Mouse (Mus musculus): Measurements from ENCODE around the gene 1700020N01Rik. TPM values are rescaled to one million over a fixed set of nuclear protein-coding genes. Genes with fewer than 3 reads are reported as not detected.
A peak's percentile ranks its signal among the peaks of the same experiment; 100 is the strongest.

Gene 1700020N01Rik
- polyA plus RNA-seq, 1 experiment from 2014 or later = not detected

- DNase-seq (ENCODE audit: low read depth, low spot score) = no peak
- POLR2A ChIA-PET = interaction anchor here (0.6 kb wide), 1 partner anchor 17 kb away, joined by 3 read pairs; no protein-coding TSS in a partner anchor
- TF ChIP-seq CTCF (IDR thresholded peaks at IDR 0.05) = no peak
- no peak for ATAC-seq
- in situ Hi-C loops (cut with MboI; ENCODE audit: low pct_unique_long_range_greater_than_20kb) = no loop called here
- H3K27me3 ChIP-seq = peaks cover 7% of the 10 kb centered on the region
- CTCF ChIA-PET = no interaction called here
Observed at GRCm38 (mm10) chr10:21563446-21563845, 29.5 kb upstream of the 1700020N01Rik start.

DNA sequence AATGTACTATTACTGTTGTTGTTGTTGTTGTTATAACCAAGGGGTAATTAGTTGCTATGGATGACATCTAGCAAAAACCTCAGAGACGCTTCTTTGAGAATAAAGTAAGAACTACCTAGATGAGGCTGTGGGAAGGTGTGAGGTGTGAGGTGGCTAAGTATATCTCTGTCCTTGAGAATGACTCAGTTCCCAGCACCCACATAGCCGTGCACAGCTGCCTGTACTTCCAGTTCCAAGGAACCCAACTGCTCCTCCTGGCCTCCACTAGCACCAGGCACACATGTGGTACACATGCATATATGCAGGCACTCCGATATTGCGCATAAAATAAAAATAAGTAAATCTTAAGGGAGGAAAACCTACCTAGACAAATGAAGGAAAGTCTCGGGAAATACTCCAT, 28.8 kb upstream of the 1700020N01Rik start:
- CTCF ChIA-PET = no interaction called here
- ATAC-seq (no peak), DNase-seq (ENCODE audit: low read depth, low spot score) (no peak)
- H3K27me3 ChIP-seq = peaks cover 7% of the 10 kb centered on the region
- TF ChIP-seq CTCF (IDR thresholded peaks at IDR 0.05) = no peak
- in situ Hi-C loops (cut with MboI; ENCODE audit: low pct_unique_long_range_greater_than_20kb) = no loop called here
- POLR2A ChIA-PET = no interaction called here

DNA sequence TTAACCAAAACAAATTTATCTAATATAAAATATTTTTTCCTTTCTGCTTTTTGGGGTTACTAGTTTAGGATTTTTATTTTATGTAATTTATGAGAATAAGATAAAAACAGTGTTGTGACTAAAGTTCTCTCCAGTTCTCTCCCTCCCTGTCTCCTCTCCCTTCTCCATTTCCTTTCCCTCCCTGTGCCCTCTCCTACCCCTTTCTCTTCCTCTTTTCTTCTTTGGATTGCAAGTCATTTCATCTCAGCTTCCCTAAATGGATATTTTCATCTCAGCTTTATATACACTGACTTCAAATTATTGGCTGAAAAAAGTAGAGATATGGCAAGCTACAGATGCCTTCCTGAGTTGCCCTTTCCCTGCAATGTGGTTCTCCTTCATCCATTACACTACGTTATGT, 26.9 kb upstream of the 1700020N01Rik start:
- ChIA-PET POLR2A (no interaction called here), CTCF (no interaction called here)
- DNase-seq (ENCODE audit: low read depth, low spot score) (no peak), ATAC-seq (no peak)
- no peak for TF ChIP-seq CTCF (IDR thresholded peaks at IDR 0.05)
- H3K27me3 ChIP-seq = peaks cover 4% of the 10 kb centered on the region
- in situ Hi-C loops (cut with MboI; ENCODE audit: low pct_unique_long_range_greater_than_20kb) = no loop called here

DNA sequence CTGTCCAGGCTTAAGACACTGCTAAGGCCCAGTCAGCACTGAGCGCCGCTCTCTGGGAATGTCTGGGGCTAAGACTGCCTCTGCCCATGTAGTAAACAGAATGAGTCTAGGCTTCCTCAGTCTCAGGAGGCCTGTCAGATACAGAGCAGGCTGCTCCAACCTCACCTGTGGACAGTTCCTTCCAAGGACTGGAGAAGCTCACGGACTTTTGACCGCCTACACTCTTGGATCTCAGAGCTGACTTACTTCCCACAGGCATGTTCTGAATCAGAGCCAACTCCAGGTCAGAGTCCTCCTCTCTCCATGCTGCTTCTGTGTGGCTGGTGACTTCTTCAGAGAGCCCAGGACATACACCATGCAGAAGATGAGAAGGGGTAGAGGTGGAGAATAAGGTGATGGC, 21.3 kb upstream of the 1700020N01Rik start:
- DNase-seq (ENCODE audit: low read depth, low spot score) = no peak
- ChIA-PET POLR2A (no interaction called here), CTCF (no interaction called here)
- peaks cover 4% of the 10 kb centered on the region for H3K27me3 ChIP-seq
- in situ Hi-C loops (cut with MboI; ENCODE audit: low pct_unique_long_range_greater_than_20kb) = no loop called here
- ATAC-seq = no peak
- TF ChIP-seq CTCF (IDR thresholded peaks at IDR 0.05) = no peak

GRCm38 (mm10) chr10:21573713-21574112, 19.2 kb upstream of the 1700020N01Rik start:
- CTCF ChIA-PET = no interaction called here
- in situ Hi-C loops (cut with MboI; ENCODE audit: low pct_unique_long_range_greater_than_20kb) = no loop called here
- no peaks in the 10 kb centered on the region for H3K27me3 ChIP-seq
- POLR2A ChIA-PET = interaction anchor here (0.6 kb wide), 1 partner anchor 783 kb away, joined by 3 read pairs; no protein-coding TSS in a partner anchor
- ATAC-seq (peak; percentile 62), DNase-seq (ENCODE audit: low read depth, low spot score) (peak; percentile 19)
- TF ChIP-seq CTCF (IDR thresholded peaks at IDR 0.05) = no peak

- ChIA-PET POLR2A (no interaction called here), CTCF (interaction anchor here (1.5 kb wide), 1 partner anchor 22 kb away, joined by 3 read pairs; no protein-coding TSS in a partner anchor)
- peak; percentile 62 for ATAC-seq
- no peaks in the 10 kb centered on the region for H3K27me3 ChIP-seq
- TF ChIP-seq CTCF (IDR thresholded peaks at IDR 0.05) = no peak
- peak; percentile 47 for DNase-seq (ENCODE audit: low read depth, low spot score)
- in situ Hi-C loops (cut with MboI; ENCODE audit: low pct_unique_long_range_greater_than_20kb) = no loop called here
Observed at GRCm38 (mm10) chr10:21575806-21576378, 17.1 kb upstream of the 1700020N01Rik start.

DNA sequence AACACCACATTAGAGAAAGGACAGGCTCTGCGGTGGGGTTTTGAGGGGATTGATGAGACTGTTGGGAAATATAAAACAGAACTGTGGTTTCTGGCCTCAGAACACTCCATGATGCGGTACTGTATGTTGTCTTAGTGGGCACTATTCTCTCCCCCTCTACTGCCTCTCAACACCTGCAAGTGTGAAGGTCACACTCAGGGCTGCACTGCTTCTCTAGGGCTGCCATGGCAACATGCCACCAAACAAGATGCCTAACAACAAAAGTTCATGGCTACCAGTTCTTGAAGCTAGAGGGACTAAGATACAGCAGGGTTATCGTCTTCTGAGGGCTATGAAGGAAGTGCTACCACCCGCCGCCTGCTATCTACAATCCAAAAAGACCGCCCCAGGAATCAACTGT, 15.1 kb upstream of the 1700020N01Rik start:
- ChIA-PET POLR2A (no interaction called here), CTCF (no interaction called here)
- no peak for TF ChIP-seq CTCF (IDR thresholded peaks at IDR 0.05)
- ATAC-seq (no peak), DNase-seq (ENCODE audit: low read depth, low spot score) (no peak)
- in situ Hi-C loops (cut with MboI; ENCODE audit: low pct_unique_long_range_greater_than_20kb) = no loop called here
- no peaks in the 10 kb centered on the region for H3K27me3 ChIP-seq

DNA sequence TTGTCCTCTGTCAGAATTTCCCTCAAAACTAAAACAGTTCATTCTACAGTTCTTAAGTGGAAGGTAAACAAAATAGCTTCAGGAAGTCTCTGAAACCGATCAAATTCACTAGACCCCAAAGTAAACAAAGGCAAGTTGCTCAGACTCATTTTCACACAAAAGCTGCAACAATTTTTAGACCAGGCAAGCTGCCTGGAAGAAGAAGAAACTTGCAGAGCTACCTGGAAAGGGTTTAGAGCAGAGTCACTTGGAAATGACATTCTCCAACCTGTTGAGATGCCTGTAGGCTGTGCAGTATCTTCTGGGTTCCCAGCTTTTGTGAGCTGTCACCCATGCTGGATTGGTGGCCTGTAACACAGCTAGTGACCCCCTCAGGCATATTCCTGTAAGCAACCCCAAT, 11.4 kb upstream of the 1700020N01Rik start:
- H3K27me3 ChIP-seq = peaks cover 7% of the 10 kb centered on the region
- ChIA-PET POLR2A (no interaction called here), CTCF (interaction anchor here (0.9 kb wide), 1 partner anchor 40 kb away, joined by 3 read pairs; no protein-coding TSS in a partner anchor)
- DNase-seq (ENCODE audit: low read depth, low spot score) (no peak), ATAC-seq (no peak)
- TF ChIP-seq CTCF (IDR thresholded peaks at IDR 0.05) = no peak
- in situ Hi-C loops (cut with MboI; ENCODE audit: low pct_unique_long_range_greater_than_20kb) = no loop called here

- no peak for DNase-seq (ENCODE audit: low read depth, low spot score)
- TF ChIP-seq CTCF (IDR thresholded peaks at IDR 0.05) = no peak
- ChIA-PET POLR2A (no interaction called here), CTCF (no interaction called here)
- H3K27me3 ChIP-seq = peaks cover 17% of the 10 kb centered on the region
- ATAC-seq = no peak
- in situ Hi-C loops (cut with MboI; ENCODE audit: low pct_unique_long_range_greater_than_20kb) = no loop called here
Observed at GRCm38 (mm10) chr10:21587041-21587440, 5.9 kb upstream of the 1700020N01Rik start.

DNA sequence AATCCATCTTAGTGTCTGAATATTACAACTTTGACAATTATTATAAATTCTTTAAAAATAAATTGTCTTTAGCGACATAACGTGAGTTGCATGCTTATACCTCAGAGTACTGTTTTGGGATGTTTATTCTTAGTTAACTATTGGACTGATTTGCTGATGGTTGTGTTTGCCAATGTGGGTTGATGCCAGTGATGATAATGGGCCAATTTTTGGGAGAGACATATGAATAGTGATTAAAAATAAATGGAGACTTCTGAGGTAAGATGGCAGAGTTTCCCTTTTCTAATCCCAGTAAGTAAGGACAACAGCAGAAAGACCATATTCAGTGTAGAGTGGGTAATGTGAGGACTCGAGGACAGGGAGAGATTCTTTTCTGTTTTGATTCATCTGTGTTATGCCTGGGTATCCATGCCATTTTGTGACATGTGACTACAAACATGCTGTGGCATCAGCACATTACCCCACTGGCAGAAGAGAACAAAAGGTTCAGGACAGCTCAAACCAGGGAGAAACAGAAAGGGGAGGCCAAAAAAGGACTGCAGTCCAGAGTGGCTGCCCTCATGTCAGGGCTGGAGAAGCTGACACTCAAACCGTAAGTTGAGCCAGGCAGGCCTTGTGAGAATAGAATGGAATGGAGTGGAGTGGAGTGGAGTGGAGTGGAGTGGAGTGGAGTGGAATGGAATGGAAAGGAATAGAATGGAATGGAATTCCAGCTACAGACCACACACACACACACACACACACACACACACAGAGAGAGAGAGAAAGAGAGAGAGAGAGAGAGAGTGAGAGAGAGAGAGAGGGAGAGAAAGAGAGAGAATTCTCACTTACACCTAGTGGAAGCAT, 4.7 kb upstream of the 1700020N01Rik start:
- peaks cover 17% of the 10 kb centered on the region for H3K27me3 ChIP-seq
- CTCF ChIA-PET = interaction anchor here (0.9 kb wide), 1 partner anchor 364 kb away, joined by 3 read pairs; no protein-coding TSS in a partner anchor
- DNase-seq (ENCODE audit: low read depth, low spot score) (no peak), ATAC-seq (no peak)
- TF ChIP-seq CTCF (IDR thresholded peaks at IDR 0.05) = no peak
- POLR2A ChIA-PET = no interaction called here
- in situ Hi-C loops (cut with MboI; ENCODE audit: low pct_unique_long_range_greater_than_20kb) = no loop called here

- POLR2A ChIA-PET = interaction anchor here (0.6 kb wide), 1 partner anchor 72 kb away, joined by 3 read pairs; no protein-coding TSS in a partner anchor
- peak; percentile 93 for TF ChIP-seq CTCF (IDR thresholded peaks at IDR 0.05)
- CTCF ChIA-PET = interaction anchor here (1.0 to 2.5 kb wide), 6 partner anchors 9 to 396 kb away, joined by 3 to 12 read pairs (median 5); no protein-coding TSS in a partner anchor
- in situ Hi-C loops (cut with MboI; ENCODE audit: low pct_unique_long_range_greater_than_20kb) = loop anchor here (10.0 kb wide), 1 partner anchor 184 kb away; no protein-coding TSS in a partner anchor
- no peak for ATAC-seq
- DNase-seq (ENCODE audit: low read depth, low spot score) = no peak
- no peaks in the 10 kb centered on the region for H3K27me3 ChIP-seq
Observed at GRCm38 (mm10) chr10:21600931-21601330, 8.0 kb downstream of the 1700020N01Rik start.

Measured in Patski (cell line).